Mouse (Mus musculus): Measurements from ENCODE around the gene 1700016D06Rik.

The 1700016D06Rik gene

GRCm38 (mm10) chr8:11701033-11701362 lies at the start of gene 1700016D06Rik:
Gene 1700016D06Rik (minus strand): TSS chr8:11701063.
- DNase-seq (ENCODE audit: low read depth, low spot score), result no peak

- DNase-seq (ENCODE audit: low read depth, low spot score), result no peak
These were observed 48.6 kb upstream of the 1700016D06Rik start for GRCm38 (mm10) chr8:11749472-11749871.

GRCm38 (mm10) chr8:11746850-11747600 lies 46.2 kb upstream of the 1700016D06Rik start:
- no peak for DNase-seq (ENCODE audit: low read depth, low spot score)

GRCm38 (mm10) chr8:11743580-11743979 lies 42.7 kb upstream of the 1700016D06Rik start:
- DNase-seq (ENCODE audit: low read depth, low spot score), result no peak

- DNase-seq (ENCODE audit: low read depth, low spot score), result no peak
These were observed 40.0 kb upstream of the 1700016D06Rik start for GRCm38 (mm10) chr8:11740857-11741256.

GRCm38 (mm10) chr8:11739082-11739481 lies 38.2 kb upstream of the 1700016D06Rik start:
- DNase-seq (ENCODE audit: low read depth, low spot score), result no peak

- no peak for DNase-seq (ENCODE audit: low read depth, low spot score)
These were observed 36.2 kb upstream of the 1700016D06Rik start for GRCm38 (mm10) chr8:11737096-11737495.

GRCm38 (mm10) chr8:11735672-11736235 lies 34.9 kb upstream of the 1700016D06Rik start:
- no peak for DNase-seq (ENCODE audit: low read depth, low spot score)

GRCm38 (mm10) chr8:11730271-11730940 lies 29.5 kb upstream of the 1700016D06Rik start:
- DNase-seq (ENCODE audit: low read depth, low spot score), result no peak

GRCm38 (mm10) chr8:11728482-11729295 lies 27.8 kb upstream of the 1700016D06Rik start:
- DNase-seq (ENCODE audit: low read depth, low spot score), result no peak

GRCm38 (mm10) chr8:11727651-11728481 lies 27.0 kb upstream of the 1700016D06Rik start, which contains the start of gene Arhgef7:
Gene Arhgef7 (plus strand): TSS chr8:11727721.
- no peak for DNase-seq (ENCODE audit: low read depth, low spot score)

- no peak for DNase-seq (ENCODE audit: low read depth, low spot score)
These were observed 26.4 kb upstream of the 1700016D06Rik start for GRCm38 (mm10) chr8:11727273-11727650.

- DNase-seq (ENCODE audit: low read depth, low spot score), result no peak
These were observed 16.3 kb upstream of the 1700016D06Rik start for GRCm38 (mm10) chr8:11717194-11717593.

- DNase-seq (ENCODE audit: low read depth, low spot score), result peak; percentile 63
These were observed 11.4 kb upstream of the 1700016D06Rik start for GRCm38 (mm10) chr8:11712244-11712643.

- DNase-seq (ENCODE audit: low read depth, low spot score), result no peak
These were observed 9.6 kb upstream of the 1700016D06Rik start for GRCm38 (mm10) chr8:11710415-11710814.

- DNase-seq (ENCODE audit: low read depth, low spot score), result no peak
These were observed 8.7 kb upstream of the 1700016D06Rik start for GRCm38 (mm10) chr8:11709542-11709941.

GRCm38 (mm10) chr8:11708815-11709214 lies 8.0 kb upstream of the 1700016D06Rik start:
- no peak for DNase-seq (ENCODE audit: low read depth, low spot score)

- no peak for DNase-seq (ENCODE audit: low read depth, low spot score)
These were observed 6.8 kb upstream of the 1700016D06Rik start for GRCm38 (mm10) chr8:11707701-11708100.

- no peak for DNase-seq (ENCODE audit: low read depth, low spot score)
These were observed 5.0 kb upstream of the 1700016D06Rik start for GRCm38 (mm10) chr8:11705818-11706217.

GRCm38 (mm10) chr8:11704716-11705420 lies 4.0 kb upstream of the 1700016D06Rik start:
- DNase-seq (ENCODE audit: low read depth, low spot score), result peak; percentile 5

All from A20 (cell line).